Mouse (Mus musculus) heart, postnatal 36 days (tissue): ENCODE measurements at regions not wholly inside any gene's neighbourhood (a gene's known extent, or its start where the extent isn't known, plus 50 kb on each side); places are given as distances from the start of the nearest gene placed in this dataset.
"Not testable (repeated sequence)": the region's sequence is repeated elsewhere in the genome, so short reads cannot be mapped to it uniquely, and the experiment has no call there.

Experiments used
- DNase-seq, 2 experiments: peaks; one replicate each; pipeline ENCODE4 v3.0.0; 2021 to 2022
- intact Hi-C: fragments of 180-260 bp; cut with DNase I; formaldehyde crosslinking; loops from one replicate; pipeline ENCODE4 v1.15.1; 2025
- microRNA-seq, 2 experiments: library from miRNA; unstranded; fragments of <30 nt; microRNA quantifications; one replicate each; pipeline ENCODE4 v1.2.0; 2021; ENCODE audit warnings: borderline number of aligned reads in 2 of 2

DNA sequence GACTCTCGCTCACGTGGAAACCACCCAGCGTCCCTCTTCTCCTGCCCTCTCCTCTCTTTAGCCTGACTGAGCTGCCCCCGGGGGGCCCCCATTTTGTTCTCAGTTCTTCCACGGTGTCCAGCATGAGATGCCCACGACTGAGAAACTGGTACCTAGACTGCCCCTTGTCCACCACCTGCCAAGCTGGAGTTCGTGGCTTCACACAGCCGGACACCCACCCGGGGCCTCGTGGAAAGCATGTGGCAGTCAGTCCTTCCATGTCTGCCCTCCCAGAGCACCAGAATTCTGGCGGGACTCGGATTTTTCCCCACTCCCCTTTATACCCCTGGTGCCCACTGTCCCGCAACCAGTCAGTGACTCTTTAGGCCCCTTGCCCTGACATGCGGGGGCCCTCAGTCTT, 86.9 kb upstream of the Lemd2 start:
- DNase-seq, result no peak
- intact Hi-C loops, result no loop called here

DNA sequence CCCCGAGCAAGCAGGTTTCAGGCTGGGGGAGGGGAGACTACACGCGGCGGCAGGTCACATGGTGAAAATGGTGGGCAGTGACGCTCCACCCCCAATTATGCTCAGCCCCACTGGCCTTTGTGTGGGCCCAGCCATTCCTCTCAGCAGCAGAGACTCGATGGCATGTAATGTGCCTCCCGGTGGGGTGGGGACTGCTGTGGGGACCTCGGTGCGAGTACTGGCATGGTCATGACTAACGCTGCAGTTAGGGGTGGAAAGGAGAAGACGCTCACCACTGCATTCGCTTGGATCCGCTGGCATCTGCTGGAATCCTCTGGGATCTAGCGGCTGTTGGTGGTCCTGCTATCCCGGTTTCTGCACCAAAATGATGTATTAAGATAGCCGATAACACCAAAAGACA, 86.0 kb upstream of the Lemd2 start:
- intact Hi-C loops, result no loop called here
- no peak for DNase-seq

DNA sequence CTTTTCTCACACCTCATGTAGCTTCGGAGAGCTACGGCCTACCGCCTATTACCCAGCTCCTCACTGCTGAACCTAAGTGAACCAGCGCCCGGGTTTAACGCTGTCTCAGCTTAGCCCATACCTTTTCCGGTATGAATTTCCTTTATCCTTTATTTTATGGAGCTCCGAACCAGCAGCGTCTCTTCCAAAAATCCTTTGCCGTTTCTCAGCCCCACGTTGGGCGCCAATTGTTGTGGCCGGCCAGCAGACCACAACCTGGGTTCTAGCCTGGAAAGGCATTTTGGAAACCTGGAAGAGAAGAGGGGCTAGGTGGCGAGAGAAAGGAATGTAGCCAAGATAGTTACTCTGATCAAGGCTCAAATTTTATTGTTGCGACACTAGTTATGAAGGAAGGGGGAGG, 85.5 kb upstream of the Lemd2 start:
- intact Hi-C loops, DNase-seq: not testable (repeated sequence)

DNA sequence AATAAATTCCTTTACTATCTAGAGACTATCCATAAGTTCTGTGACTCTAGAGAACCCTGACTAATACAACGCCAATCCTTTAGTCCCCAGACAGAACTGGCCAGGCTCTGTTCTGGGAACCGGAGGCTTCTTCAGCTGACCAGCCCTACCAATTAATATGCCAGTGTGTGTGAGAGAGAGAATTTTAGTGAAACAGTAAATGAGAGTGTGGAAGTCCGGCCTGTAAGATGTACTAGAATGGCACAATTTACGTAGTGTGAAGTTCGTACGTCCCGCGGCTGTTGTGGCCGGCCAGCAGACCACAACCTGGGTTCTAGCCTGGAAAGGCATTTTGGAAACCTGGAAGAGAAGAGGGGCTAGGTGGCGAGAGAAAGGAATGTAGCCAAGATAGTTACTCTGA, 83.7 kb upstream of the Lemd2 start:
- intact Hi-C loops, DNase-seq: not testable (repeated sequence)

DNA sequence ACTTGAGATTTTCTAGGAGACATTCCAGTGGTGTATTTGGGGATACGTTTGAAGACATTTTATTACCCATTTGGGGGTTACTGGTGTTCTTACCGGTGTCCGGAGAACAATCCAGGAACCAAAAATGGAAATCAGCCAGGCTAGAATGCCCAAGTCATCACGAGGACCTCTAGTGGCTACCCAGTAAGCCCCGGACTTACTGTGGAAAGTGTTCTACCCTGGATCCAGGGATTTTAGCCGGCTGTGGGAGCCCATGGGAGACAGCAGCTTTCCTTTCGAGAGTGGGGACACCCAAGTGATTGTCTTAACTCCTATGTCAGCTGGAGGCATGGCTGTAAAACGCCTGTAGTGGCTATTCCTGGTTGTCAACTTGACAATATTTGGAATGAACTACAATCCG, 77.0 kb upstream of the Lemd2 start:
- DNase-seq, result no peak
- intact Hi-C loops, result no loop called here

DNA sequence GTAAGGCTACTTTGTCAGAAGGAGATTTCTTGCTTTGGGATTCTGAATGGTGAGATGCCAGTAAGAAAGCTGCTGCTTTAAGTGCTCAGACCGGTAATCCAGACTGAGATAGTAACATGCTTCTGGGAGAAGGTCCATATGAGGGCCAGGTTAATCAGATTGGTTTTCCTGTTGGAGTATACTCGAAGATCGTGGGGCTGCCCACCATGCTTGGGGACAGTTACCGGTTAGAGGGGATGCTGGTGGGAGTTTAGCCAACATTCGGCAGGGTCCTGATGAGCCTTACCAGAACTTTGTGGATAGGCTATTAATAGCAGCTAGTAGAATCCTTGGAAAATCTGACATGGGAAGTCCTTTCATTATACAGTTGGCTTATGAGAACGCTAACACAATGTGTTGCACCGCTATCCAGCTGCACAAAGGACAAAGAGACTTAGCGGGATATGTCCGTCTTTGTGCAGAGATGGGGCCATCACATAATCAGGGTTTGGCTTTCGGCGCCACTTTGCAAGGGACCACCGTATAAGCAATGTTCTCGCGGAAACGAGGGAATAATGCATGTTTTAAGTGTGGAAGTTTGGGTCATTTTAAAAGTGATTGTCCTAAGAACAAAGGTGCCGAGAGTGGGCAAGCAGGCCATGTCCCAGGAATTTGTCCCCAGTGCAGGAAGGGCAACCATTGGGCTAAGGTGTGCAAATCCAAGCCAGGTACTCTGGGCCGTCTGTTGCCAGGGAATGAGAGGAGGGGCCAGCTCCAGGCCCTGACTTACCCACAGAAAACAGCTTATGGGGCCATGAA, 75.4 kb upstream of the Lemd2 start:
- DNase-seq, intact Hi-C loops: not testable (repeated sequence)

DNA sequence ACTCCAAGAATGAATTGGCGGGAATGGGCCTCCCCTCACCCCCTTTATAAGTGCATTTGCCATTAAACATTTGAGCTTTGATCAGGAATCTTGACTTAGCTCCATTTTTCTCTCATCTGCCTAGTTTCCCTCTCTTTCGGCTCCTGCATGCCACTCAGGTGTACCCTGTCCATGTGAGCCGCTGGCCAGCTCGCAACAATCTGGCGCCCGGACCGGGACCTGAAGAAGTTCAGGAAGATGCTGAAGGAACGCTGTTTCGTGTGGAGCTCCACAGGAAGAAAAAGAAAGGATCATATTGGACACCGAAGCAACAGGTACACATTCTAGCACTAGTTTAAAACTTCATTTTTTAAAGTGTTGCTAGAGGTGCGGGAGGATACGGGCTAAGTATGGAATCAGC, 73.5 kb upstream of the Lemd2 start:
- DNase-seq, intact Hi-C loops: not testable (repeated sequence)

DNA sequence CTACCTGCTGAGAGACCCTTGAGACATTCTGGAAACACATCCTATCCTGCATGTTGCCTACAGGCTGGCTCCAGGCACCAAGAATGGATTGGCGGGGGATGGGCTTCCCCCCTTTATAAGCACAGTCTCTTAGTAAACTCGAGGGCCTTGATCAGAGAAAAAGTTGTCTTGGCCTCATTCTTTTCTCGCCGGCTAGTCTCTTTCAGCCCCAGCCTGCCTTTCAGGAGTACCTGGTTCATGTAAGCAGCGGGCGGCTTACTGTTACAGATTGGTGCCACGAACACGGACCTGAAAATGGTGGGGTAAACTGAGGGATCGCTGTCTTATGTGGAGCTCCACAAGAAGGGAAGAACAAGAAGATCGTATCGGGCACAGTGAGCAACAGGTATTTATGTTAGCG, 67.5 kb upstream of the Lemd2 start:
- intact Hi-C loops, DNase-seq: not testable (repeated sequence)

DNA sequence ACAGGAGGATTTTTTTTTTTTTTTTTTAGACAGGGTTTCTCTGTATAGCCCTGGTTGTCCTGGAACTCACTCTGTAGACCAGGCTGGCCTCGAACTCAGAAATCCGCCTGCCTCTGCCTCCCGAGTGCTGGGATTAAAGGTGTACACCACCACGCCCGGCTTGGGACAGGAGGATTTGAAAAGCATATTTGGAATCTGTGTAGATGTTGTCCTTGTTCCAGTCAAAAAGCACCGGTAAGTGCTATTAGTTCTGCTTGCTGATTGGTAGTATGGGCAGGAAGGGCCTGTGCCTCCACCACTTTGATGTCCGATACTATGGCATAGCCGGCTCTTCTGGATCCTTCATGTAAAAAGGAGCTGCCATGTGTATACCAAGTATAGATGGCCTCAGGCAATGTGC, 66.5 kb upstream of the Lemd2 start:
- DNase-seq, intact Hi-C loops: not testable (repeated sequence)

DNA sequence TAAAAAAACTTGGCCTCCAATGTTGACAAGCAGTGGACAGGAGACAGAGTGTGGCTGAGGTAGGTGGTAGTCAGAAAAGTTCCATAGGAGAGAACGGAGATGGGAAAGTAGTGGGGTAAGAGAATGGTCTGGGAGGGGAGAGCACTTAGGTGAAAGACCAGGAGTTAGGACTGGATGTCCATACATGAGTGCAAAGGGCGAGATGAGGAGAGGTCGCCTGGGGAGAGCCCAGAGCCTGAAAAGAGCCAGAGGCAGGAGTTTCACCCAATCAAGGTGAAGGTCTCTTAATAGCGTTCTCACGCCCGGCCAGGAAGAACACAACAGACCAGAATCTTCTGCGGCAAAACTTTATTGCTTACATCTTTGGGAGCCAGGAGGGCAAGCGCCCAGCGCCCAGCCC, 60.3 kb upstream of the Lemd2 start:
- DNase-seq, intact Hi-C loops: not testable (repeated sequence)

DNA sequence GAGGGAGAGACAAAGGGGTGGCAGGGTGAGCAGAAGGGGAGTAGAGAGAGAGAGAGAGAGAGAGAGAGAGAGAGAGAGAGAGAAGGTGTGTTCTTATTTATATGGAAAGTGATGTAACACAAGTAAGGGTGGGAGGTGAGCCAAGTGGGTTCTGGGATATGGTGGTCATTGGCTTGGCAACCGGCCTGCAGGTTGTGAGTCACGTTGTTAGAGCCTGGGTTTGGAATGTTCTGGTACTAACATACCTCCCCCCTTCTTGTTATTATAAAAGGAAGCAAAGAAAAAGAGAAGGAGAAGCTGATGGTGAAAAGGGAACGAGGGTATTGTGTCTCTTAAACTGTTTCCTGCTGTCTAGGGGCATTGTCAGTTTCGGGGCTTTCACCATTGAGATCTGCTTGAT, 58.3 kb upstream of the Lemd2 start:
- DNase-seq, result no peak
- intact Hi-C loops, result no loop called here

DNA sequence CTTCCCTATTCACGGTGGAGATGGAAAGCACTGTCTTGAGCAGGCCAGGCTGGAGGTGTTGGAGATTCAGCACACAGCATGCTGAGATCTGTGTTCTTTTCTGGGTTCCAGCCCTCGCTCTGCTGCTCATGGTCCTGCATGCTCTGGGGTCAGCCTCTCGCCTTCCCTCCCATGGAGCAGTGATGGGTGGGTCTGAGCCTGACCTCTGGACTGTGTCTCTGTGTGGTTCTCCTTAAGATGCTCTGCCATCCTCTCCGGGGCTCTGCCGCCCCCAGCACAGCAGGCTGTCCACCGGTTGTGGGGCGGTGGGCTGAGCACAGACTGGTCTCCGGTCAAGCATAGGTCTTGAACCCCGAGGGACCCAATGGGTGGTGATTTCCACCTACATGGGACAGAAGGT, 57.7 kb upstream of the Lemd2 start:
- DNase-seq, result no peak
- intact Hi-C loops, result no loop called here

DNA sequence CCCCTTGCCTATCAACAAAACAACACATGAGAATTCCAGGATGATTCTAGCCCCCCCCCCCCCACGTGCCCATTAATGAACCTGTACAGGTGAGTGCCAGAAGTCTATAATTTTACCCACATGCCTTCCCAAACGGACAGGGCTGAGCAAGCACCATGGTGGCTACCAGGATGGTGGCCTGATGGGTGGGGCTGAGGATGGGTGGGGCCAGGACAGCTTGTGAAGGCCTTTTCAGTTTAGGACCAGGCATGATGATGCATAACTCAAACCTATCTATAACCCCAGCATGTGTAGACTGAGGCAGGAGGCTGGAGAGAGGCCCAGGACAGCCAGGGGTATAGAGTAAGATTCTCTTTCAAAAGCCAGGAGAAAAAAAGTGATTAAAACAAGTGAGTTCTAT, 57.0 kb upstream of the Lemd2 start:
- intact Hi-C loops, result no loop called here
- no peak for DNase-seq

DNA sequence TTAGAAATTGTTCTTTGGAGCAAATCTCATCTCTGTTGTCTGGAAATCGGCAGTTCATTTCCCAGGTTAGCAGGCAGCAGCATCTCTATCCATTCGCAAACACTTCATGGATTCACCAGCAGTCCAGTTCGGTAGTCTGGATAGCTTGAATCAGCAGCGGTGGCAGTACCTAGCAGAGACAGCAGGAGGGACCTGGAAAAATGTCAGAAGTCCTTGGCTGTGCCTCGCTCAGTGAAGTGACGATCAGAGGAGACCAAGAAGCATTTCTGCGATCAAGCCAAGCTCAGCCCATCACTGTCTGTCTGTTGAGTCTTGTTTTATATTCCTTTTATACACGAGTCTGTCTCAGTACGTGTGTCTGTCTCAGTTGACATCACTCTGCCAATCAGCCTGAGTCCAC, 55.8 kb upstream of the Lemd2 start:
- intact Hi-C loops, result no loop called here
- DNase-seq, result no peak

DNA sequence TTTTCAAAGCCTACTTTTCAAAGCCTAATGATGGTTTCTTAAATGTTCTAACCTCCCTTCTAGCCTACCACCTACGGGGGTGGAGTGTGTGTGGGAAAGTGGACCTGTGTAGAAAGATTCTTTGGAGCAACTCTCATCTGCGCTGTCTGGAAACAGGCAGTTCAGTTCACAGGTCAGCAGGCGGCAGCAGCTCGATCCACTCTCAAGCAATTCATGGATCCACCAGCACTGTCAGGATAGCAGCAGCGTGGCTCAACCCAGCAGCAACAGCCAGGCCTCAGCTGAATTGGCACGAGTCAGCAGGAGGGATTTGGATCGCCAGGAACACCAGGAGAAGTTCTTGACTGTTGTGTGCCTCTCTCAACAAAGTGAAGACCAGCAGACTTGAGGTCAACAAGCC, 53.1 kb upstream of the Lemd2 start:
- no peak for DNase-seq

DNA sequence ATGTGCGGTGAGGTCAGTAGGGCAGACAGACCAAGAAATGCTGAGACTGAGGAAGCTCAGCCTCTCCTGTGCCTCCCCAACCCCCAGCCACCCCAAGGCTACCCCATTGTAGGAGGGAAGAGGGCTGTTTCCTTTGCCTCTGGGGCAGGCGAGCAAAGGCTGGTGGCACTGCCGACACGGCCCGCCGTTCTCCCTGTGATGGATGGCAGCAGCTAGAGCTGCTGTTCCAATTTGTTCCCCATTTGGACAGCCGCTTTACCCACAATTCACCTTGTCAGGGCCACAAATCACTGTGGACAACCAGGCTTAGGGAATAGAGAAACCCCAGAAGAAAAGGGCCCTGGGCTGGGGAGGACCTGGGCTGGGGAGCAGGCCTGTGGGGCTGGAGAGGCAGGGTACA, 51.5 kb upstream of the Lemd2 start:
- no peak for DNase-seq
- intact Hi-C loops, result loop anchor here (5.0 kb wide), 1 partner anchor 266 kb away; the partner anchor contains the start of gene Grm4

More for the DNA sequence above, 53.1 kb upstream of the Lemd2 start:
- intact Hi-C loops, result loop anchor here (5.0 kb wide), 1 partner anchor 265 kb away; the partner anchor contains the start of gene Grm4

Small RNAs in the stretch of these regions (microRNA-seq; reads per million reads assigned to microRNA genes)
- gene Mir7214 (0 reads per million in 2 experiments), gene Mir7216 (0 reads per million in 2 experiments), gene Mir7217 (0 reads per million in 2 experiments), gene Mir7218 (0 reads per million in 2 experiments)
